Mouse (Mus musculus) liver, adult 2 months (tissue): ENCODE measurements around the gene Parp2.

Source experiments
- CTCF ChIP-seq: fragments of 200-500 bp; IDR thresholded peaks from 2 replicates; pipeline ENCODE4 v1.5.1; 2011; ENCODE audit warnings: low read depth, low read length, control low read depth
- POLR2A ChIP-seq: fragments of 200-500 bp; IDR thresholded peaks from 2 replicates; pipeline ENCODE4 v1.6.1; 2011; ENCODE audit warnings: low read length, control low read depth; ENCODE audit not compliant: insufficient read depth; ENCODE audit errors: extremely low read depth

DNA sequence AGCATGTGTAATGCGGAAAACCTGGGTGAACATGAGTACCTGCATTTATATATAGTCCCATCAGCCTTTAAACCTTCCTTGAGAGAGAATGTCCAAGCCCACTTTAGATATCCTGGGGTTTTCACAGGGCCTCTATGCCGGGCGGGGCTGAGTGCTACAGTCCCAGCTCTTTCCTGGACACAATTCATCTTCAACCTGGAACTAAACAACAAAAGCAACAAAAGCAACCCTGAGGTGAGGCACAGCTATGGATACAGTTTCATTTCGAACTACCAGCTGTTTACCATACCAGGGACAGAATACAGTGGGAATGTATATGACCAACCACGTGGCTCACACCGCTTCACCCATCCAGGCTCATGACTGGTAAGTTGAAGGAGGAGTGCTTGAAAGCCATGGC, 5.2 kb upstream of the Parp2 start:
- TF ChIP-seq POLR2A (no peak), CTCF (no peak)
